Mouse (Mus musculus) kidney, adult 18-20 months (tissue): Measurements from ENCODE around the gene Ubl7.

ENCODE experiments used
- DNase-seq: peaks from one replicate; pipeline ENCODE4 v3.0.0; 2021

Gene Ubl7

GRCm38 (mm10) chr9:57921491-57922060 is 10.8 kb downstream of the Ubl7 start:
- DNase-seq = no peak

- no peak for DNase-seq
Measured at GRCm38 (mm10) chr9:57922381-57922780, 11.6 kb downstream of the Ubl7 start.

DNA sequence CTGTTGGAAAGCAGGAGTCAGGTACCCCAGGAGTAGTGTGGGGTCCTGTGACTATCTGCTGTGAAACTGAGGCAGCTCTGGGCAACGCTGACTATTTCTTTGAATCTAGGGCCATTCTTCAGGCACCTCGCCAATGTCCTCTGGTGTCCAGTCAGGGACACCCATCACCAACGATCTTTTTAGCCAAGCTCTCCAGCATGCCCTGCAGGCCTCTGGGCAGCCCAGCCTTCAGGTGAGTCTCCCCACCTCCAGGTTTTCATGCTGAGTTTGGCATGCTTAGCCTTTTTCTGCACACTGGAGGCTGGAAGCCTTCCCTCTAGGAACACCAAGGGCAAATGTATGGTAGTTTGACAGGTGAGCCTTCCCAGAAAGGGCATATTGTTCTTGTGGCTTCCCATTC is 12.3 kb downstream of the Ubl7 start:
- no peak for DNase-seq

- DNase-seq = no peak
Measured at GRCm38 (mm10) chr9:57931166-57931767, 20.5 kb downstream of the Ubl7 start.

DNA sequence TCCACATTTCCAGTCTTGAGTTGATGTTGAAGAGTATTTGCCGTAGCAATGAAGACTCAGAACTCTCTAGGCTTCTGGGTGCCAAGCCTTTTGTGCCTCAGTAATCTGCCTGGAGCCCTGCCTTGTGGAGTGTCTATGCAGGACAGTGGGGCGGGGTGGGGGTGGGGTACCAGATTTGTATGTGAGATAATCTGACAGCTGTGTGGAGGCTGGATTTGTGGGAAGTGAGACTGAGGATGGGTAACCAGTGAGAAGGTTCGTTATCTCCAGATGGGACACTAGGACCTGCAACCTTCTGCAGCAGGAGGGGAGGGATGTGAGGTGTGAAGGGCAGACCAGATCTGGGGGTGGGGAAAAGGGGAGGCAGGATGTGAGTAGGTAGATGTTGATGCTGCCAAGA is 21.5 kb downstream of the Ubl7 start:
- no peak for DNase-seq

DNA sequence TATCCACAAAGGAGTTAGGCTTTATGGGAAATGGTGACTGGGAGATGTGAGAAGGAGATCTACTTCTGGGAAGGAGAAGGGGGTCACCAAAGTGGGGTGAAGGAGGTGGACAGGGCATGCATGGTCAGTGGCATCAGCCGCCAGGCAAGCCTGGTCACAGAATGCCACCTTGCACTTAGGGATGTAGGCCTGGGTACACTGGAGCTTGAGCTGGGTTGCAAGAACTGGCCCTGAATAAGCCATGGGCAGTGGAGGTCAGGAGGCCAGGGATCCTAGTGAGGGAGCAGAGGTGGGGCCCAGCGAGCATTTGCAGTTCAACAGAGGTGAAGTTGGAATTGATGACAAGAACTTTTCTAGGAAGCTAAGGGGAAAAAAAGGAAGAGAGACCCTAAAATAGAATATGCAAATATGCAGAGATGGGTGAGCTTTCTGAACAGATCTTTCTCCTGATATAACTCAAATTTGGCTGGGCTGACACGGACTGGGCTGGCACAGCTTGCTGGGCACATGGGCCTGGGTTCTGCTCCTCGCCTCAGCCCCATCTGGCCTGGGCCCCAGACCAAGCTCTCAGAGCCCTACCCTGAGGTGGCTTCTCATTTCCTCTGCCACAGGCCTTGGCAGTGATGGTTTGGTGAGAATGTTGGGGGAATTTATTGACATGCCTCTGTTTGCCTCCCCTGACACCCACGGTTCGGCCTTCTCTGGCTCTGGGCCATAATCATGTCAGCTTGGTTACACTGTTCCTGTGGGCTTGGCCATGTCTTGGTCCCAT is 22.2 kb downstream of the Ubl7 start:
- DNase-seq = no peak

- DNase-seq = peak; percentile 88
Measured at GRCm38 (mm10) chr9:57935683-57936437, 25.1 kb downstream of the Ubl7 start.

- DNase-seq = no peak
Measured at GRCm38 (mm10) chr9:57937171-57937570, 26.4 kb downstream of the Ubl7 start.

GRCm38 (mm10) chr9:57937651-57938050 is 26.9 kb downstream of the Ubl7 start:
- no peak for DNase-seq

DNA sequence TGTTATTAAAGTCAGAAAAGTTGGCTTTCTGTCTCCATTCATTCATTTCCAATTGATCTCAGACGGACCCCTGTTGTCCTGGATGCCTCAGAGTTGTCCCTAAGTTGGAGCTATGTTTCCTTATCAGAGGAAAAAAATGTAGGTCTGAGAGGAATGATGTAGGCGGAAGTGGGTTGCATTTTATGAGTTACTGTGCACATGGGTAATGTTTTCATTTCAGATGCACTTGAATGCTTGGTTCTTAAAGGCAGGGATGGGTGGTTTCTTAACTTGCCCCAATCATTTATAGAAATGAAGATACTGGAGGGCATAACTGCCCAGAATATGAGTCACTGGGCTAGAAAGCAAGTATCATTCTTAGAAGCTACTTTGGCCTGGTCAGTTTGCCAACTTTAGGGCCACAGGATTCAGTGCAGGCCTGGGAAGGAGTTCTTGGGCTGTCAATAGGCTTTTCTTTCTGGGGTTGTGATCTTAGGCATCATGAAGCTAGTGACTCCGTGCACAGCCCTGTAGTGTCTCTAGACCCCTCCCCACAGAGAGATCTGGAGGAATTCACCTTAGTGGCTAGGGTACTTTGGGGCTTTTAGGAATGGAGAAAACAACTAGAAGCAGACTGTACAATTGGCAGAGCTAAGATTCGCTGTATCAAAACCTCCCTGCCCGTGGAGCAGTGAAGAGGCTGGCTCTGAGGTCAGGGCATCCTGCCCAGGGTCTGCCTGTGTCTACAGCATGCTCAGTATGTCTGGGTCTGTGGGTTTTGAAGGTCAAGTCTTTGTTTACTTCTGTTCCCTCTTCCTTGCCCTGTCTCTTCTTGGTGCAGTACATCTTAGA is 27.7 kb downstream of the Ubl7 start:
- DNase-seq = no peak

DNA sequence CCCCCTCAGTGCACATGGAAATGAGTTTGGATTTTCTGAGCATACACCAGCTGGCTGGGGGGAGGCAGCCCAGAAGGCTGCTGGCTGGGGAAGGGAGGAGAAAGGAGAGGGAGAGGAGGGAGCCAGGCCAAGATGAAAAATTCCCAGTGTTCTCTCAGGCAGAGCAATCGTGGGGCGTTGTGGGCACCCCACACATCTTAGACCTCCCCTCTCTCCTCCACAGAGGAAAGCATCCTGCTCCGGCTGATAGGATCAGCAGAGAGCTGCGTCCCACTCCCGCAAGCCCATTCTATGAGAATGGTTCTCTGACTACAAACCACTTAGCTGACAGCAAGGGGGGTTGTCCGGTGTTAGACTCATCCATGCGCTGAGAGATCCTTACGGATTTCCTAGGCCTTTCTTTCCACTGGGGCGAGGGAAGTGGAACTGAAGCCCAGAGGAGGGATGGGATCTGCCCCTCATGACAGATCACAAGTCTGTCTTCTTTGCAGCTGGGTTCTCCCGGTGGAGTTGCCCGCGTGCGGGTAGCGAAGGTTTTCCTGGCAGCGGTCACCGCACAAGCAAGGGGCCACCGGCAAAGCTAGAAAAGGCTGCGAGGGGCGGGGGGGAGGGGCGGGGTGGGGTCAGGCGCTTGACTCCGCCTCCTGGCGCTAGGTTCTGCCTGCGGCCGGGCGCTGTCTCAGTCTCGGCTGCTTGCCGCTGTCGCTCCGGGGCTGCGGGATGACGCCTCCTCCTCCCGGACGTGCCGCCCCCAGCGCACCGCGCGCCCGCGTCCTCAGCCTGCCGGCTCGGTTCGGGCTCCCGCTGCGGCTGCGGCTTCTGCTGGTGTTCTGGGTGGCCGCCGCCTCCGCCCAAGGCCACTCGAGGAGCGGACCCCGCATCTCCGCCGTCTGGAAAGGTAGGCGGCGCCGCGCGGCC is 28.9 kb downstream of the Ubl7 start, which contains the start of gene Sema7a:
Gene Sema7a (plus strand): TSS at position 682 of the 918 bp plus-strand sequence.
- peak; percentile 76 for DNase-seq

DNA sequence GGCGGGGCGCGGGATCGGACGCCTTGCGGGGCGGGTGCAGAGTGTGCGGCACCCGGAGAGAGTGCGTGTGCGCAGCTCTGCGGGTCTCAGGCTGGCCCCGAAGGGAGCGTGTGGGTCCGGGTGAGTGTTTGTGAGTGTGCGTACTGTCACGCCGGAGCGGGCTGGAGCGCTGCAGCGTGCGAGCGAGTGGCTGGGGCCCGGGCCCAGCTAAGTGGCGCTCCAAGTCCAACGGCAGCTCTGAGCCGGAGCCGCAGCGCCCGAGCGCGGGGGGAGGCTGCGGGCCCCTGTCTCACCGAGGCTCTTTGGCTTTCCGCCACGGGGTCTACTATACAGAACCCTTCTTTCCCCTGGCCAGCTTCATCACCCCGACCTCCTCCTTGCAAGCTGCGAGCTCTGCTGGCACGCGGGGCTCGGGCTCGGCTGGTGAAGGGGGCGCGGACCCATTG is 29.6 kb downstream of the Ubl7 start:
- no peak for DNase-seq

DNA sequence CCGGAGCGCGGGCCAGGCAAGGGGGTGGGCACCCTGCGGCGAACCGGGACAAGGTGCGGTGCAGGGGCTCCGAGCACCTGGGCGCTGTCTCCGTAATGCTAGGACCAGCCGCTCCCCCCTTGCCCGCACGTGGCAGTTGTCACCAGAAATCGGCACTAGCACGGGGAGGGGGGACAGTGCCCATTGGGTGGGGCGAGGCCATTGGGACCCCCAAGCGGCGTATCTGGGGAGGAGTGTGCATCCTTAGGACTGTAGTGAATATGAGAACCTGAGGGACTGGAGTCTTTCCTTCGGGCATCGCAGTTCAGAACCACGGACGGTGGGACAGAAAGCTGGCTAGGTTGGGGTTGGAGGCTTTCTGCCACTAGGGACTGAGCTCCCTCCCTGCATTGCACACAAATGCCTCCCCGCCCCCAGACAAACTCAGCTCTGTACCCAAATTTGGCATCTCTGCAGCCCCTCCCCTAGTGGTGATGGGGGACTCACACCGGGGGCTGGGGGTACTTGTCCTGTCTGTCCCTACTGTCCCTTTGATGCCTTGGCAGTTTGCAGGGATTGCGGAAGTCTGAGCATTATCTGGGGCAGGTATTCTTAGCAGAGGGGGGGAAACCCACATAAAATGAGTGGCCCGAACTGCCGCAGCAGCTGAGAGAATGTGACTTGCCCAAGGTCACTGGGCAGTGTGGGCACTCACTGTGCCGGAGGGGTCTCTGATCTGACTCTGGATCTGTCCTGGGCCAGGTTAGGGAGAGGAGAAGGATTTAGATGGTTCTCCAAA is 30.3 kb downstream of the Ubl7 start:
- no peak for DNase-seq

DNA sequence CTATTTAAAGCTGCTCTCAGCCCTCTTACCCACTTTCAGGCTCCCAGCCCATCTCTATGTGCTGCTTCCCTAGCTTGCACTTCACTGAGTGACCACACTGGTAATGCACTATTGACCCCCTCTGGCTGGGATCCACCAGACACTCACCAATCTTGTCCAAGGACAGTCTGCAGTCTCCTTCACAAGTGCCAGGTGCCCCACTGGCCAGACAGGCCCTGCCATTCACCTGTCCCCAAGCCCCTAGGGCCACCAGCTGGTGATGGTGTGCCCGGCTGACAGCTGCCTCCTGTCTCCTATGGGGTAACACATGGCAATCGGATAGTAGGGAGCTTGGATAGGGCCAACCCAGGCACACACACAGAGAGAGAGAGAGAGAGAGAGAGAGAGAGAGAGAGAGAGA is 31.3 kb downstream of the Ubl7 start:
- DNase-seq = no peak

- no peak for DNase-seq
Measured at GRCm38 (mm10) chr9:57943067-57943466, 32.3 kb downstream of the Ubl7 start.

DNA sequence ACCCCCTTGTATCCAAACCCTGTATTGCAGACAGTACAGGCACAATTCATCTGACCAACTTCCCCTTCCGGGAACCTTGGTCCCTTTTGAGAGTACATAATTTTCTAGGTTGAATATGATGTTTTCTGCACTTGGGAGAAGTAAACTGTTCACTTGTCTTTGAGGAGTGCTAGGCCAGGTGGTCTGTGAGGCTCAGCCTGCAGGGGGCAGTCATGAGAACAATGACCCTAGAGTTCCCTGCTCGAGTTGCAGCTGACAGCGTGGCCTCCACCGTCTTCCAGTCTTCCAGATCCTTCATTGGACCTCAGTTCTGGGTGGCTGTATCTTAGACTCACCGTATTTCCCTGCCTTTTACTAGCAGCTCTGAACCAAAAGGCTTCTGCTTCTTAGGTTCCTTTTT is 33.8 kb downstream of the Ubl7 start:
- DNase-seq = peak; percentile 65

- no peak for DNase-seq
Measured at GRCm38 (mm10) chr9:57945771-57946616, 35.2 kb downstream of the Ubl7 start.

DNA sequence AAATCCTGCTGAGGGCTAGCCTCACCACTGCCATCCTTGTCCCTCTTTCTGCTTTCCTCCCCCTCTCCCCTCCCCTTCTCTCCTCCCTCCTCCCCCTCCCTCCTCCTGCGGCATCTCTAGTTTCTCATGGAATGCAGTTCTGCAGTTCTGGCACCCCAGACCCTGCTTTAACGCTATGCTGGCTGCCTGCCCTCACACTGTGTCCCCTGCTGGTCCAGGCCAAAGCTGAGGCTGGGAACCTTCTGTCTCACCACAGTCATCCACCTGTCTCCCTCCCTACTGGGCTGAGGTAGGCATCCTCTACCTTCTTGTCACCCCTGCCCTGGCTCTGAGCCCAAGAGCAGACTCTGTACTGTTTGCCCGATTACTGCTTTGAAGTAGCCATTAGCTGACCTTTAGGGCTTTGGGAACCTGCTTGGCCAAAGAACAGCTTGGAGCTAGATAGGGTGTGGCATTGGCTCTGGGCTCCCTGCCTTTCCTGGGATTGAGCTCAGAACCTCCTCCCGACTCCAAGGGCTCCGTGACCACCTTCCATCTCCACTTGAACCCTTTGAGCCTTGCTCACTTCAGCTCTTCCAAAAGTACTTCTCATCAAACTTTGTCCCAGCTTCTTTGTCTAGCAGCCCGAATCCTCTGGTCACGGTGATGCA is 36.7 kb downstream of the Ubl7 start:
- DNase-seq = no peak

GRCm38 (mm10) chr9:57948333-57948931 is 37.7 kb downstream of the Ubl7 start:
- no peak for DNase-seq
